Mouse (Mus musculus) embryo, embryonic 9.5 days (tissue): ENCODE data around the gene Grm7.

Experiments used
- DNase-seq: peaks from one replicate; pipeline ENCODE4 v3.0.0-alpha.2; 2017; ENCODE audit errors: extremely low spot score

Grm7 gene

GRCm38 (mm10) chr6:111368551-111368950, 723.2 kb downstream of the Grm7 start:
- DNase-seq: no peak

GRCm38 (mm10) chr6:111369013-111369412, 723.6 kb downstream of the Grm7 start:
- no peak for DNase-seq

GRCm38 (mm10) chr6:111371581-111372349, 726.4 kb downstream of the Grm7 start:
- peak; percentile 39 for DNase-seq

GRCm38 (mm10) chr6:111372626-111373380, 727.4 kb downstream of the Grm7 start:
- DNase-seq: no peak

- no peak for DNase-seq
These were observed 735.3 kb downstream of the Grm7 start for GRCm38 (mm10) chr6:111380710-111381109.

- no peak for DNase-seq
These were observed 763.4 kb downstream of the Grm7 start for GRCm38 (mm10) chr6:111408750-111409149.

- no peak for DNase-seq
These were observed 779.4 kb downstream of the Grm7 start for GRCm38 (mm10) chr6:111424737-111425136.

GRCm38 (mm10) chr6:111446228-111446627, 800.8 kb downstream of the Grm7 start:
- no peak for DNase-seq

GRCm38 (mm10) chr6:111447851-111448250, 802.5 kb downstream of the Grm7 start:
- no peak for DNase-seq

GRCm38 (mm10) chr6:111449054-111449783, 803.8 kb downstream of the Grm7 start:
- no peak for DNase-seq

- DNase-seq: no peak
These were observed 836.5 kb downstream of the Grm7 start for GRCm38 (mm10) chr6:111481866-111482265.

- DNase-seq: no peak
These were observed 840.7 kb downstream of the Grm7 start for GRCm38 (mm10) chr6:111486081-111486480.

- no peak for DNase-seq
These were observed 842.2 kb downstream of the Grm7 start for GRCm38 (mm10) chr6:111487556-111487955.

GRCm38 (mm10) chr6:111492166-111492565, 846.8 kb downstream of the Grm7 start:
- DNase-seq: no peak

GRCm38 (mm10) chr6:111499542-111499941, 854.2 kb downstream of the Grm7 start:
- no peak for DNase-seq

- DNase-seq: no peak
These were observed 865.5 kb downstream of the Grm7 start for GRCm38 (mm10) chr6:111510768-111511459.

GRCm38 (mm10) chr6:111512359-111512758, 867.0 kb downstream of the Grm7 start:
- no peak for DNase-seq

- DNase-seq: no peak
These were observed 875.8 kb downstream of the Grm7 start for GRCm38 (mm10) chr6:111521229-111521628.

GRCm38 (mm10) chr6:111522122-111522521, 876.7 kb downstream of the Grm7 start:
- no peak for DNase-seq

GRCm38 (mm10) chr6:111529985-111530384, 884.6 kb downstream of the Grm7 start:
- no peak for DNase-seq

GRCm38 (mm10) chr6:111558588-111558987, 913.2 kb downstream of the Grm7 start:
- no peak for DNase-seq

GRCm38 (mm10) chr6:111559459-111559858, 914.1 kb downstream of the Grm7 start:
- DNase-seq: no peak
